Mouse (Mus musculus) heart, embryonic 15.5 days (tissue): ENCODE data around the gene Itgam. TPM values are rescaled to one million over a fixed set of nuclear protein-coding genes. Genes with fewer than 3 reads are reported as not detected.
"Not testable (repeated sequence)": the region's sequence is repeated elsewhere in the genome, so short reads cannot be mapped to it uniquely, and the experiment has no call there.

ENCODE experiments used
- ATAC-seq: fragments of 200-750 bp; cut with Nextera tagmentation; replicated peaks from 2 replicates; pipeline ENCODE4 v1.8.0; 2017; ENCODE audit warnings: low read depth, moderate TSS enrichment; ENCODE audit not compliant: insufficient number of reproducible peaks, insufficient read depth, low FRiP score
- H3K27ac ChIP-seq: fragments of 300-500 bp; sonication (generic); 2 replicates; pipeline ENCODE4 v1.5.1; 2015; ENCODE audit warnings: mild to moderate bottlenecking, inconsistent platforms
- H3K27me3 ChIP-seq: fragments of 300-500 bp; sonication (generic); 2 replicates; pipeline ENCODE4 v1.6.1; 2015; ENCODE audit warnings: inconsistent platforms
- H3K36me3 ChIP-seq: fragments of 300-500 bp; sonication (generic); 2 replicates; pipeline ENCODE4 v1.6.1; 2015; ENCODE audit warnings: mild to moderate bottlenecking, inconsistent platforms
- H3K4me1 ChIP-seq: fragments of 300-500 bp; sonication (generic); replicated peaks from 2 replicates; pipeline ENCODE4 v1.6.1; 2015; ENCODE audit warnings: inconsistent platforms
- H3K4me2 ChIP-seq: fragments of 300-500 bp; sonication (generic); 2 replicates; pipeline ENCODE4 v1.6.1; 2015; ENCODE audit warnings: inconsistent platforms, mild to moderate bottlenecking, moderate library complexity
- H3K4me3 ChIP-seq: fragments of 300-500 bp; sonication (generic); 2 replicates; pipeline ENCODE4 v1.5.1; 2015; ENCODE audit warnings: mild to moderate bottlenecking, inconsistent platforms
- H3K9ac ChIP-seq: fragments of 300-500 bp; sonication (generic); 2 replicates; pipeline ENCODE4 v1.6.1; 2015; ENCODE audit warnings: mild to moderate bottlenecking, inconsistent platforms
- H3K9me3 ChIP-seq: fragments of 300-500 bp; sonication (generic); replicated peaks from 2 replicates; pipeline ENCODE4 v1.6.1; 2016; ENCODE audit warnings: inconsistent platforms
- WGBS: fragments of 180-500 bp; shearing (Covaris S2); methylation state at CpG from one replicate; pipeline ENCODE4 v1.1.7; 2015; ENCODE audit warnings: mixed read lengths; 5-methylcytosine and 5-hydroxymethylcytosine counted together
- polyA plus RNA-seq: library from polyadenylated mRNA; unstranded; fragments of >200 nt; fragmentation: Nextera tagmentation; extraction: Ambion mirVana; gene quantifications from 2 replicates; pipeline ENCODE4 v1.2.1, GENCODE M21; 2015

Gene Itgam
- polyA plus RNA-seq, 1 experiment from 2014 or later, result 0.69 TPM

- Histone ChIP-seq H3K36me3 (no peaks in the 10 kb centered on the region), H3K4me3 (no peak overlapping the region), H3K4me2 (no peak overlapping the region), H3K9me3 (no peaks in the 10 kb centered on the region), H3K9ac (no peak overlapping the region), H3K27me3 (no peaks in the 10 kb centered on the region), H3K4me1 (no peaks in the 10 kb centered on the region), H3K27ac (no peak overlapping the region)
- WGBS, result 73% methylated on average over 2 of the region's 2 CpGs
- ATAC-seq, result no peak
Measured at GRCm38 (mm10) chr7:128133596-128133995, 71.2 kb downstream of the Itgam start.

GRCm38 (mm10) chr7:128136927-128137326 is 74.5 kb downstream of the Itgam start:
- H3K9ac ChIP-seq, result no peak overlapping the region
- ATAC-seq, result no peak
- H3K9me3 ChIP-seq, result no peaks in the 10 kb centered on the region
- H3K4me2 ChIP-seq, result no peak overlapping the region
- no peak overlapping the region for H3K27ac ChIP-seq
- H3K4me3 ChIP-seq, result no peak overlapping the region
- H3K36me3 ChIP-seq, result no peaks in the 10 kb centered on the region
- no peaks in the 10 kb centered on the region for H3K27me3 ChIP-seq
- WGBS, result 40% methylated on average over 4 of the region's 4 CpGs
- H3K4me1 ChIP-seq, result no peaks in the 10 kb centered on the region

GRCm38 (mm10) chr7:128139611-128140010 is 77.2 kb downstream of the Itgam start:
- H3K4me3 ChIP-seq, result no peak overlapping the region
- H3K27ac ChIP-seq, result no peak overlapping the region
- 91% methylated on average over 6 of the region's 6 CpGs for WGBS
- no peaks in the 10 kb centered on the region for H3K9me3 ChIP-seq
- ATAC-seq, result no peak
- no peaks in the 10 kb centered on the region for H3K4me1 ChIP-seq
- no peak overlapping the region for H3K9ac ChIP-seq
- H3K4me2 ChIP-seq, result no peak overlapping the region
- H3K27me3 ChIP-seq, result no peaks in the 10 kb centered on the region
- H3K36me3 ChIP-seq, result no peaks in the 10 kb centered on the region

- H3K9ac ChIP-seq, result no peak overlapping the region
- H3K9me3 ChIP-seq, result no peaks in the 10 kb centered on the region
- H3K4me1 ChIP-seq, result no peaks in the 10 kb centered on the region
- 88% methylated on average over 8 of the region's 8 CpGs for WGBS
- no peak overlapping the region for H3K4me2 ChIP-seq
- no peak overlapping the region for H3K27ac ChIP-seq
- no peak overlapping the region for H3K4me3 ChIP-seq
- 0 out of 2 replicates have a peak, but pooled peaks cover 3% of the 10 kb centered on the region for H3K27me3 ChIP-seq
- H3K36me3 ChIP-seq, result no peaks in the 10 kb centered on the region
- no peak for ATAC-seq
Measured at GRCm38 (mm10) chr7:128150970-128151369, 88.5 kb downstream of the Itgam start.

GRCm38 (mm10) chr7:128154076-128154475 is 91.6 kb downstream of the Itgam start, which contains the start of gene Itgad:
Gene Itgad, plus strand, starts transcription at chr7:128154376.
- ATAC-seq, result no peak
- peak within 1 kb of the TSS; percentile 19; the same call in 1 of the 2 replicates for H3K4me3 ChIP-seq
- no peaks in the 10 kb centered on the region for H3K4me1 ChIP-seq
- H3K4me2 ChIP-seq, result peak within 1 kb of the TSS; percentile 53
- H3K27ac ChIP-seq, result no peak within 1 kb of the TSS
- WGBS, result 86% methylated on average over 21 of the region's 21 CpGs
- no peaks in the 10 kb centered on the region for H3K36me3 ChIP-seq
- no peak within 1 kb of the TSS for H3K9ac ChIP-seq
- no peaks in the 10 kb centered on the region for H3K9me3 ChIP-seq
- 0 out of 2 replicates have a peak, but pooled peaks cover 3% of the 10 kb centered on the region for H3K27me3 ChIP-seq

- H3K4me2 ChIP-seq, result peak overlapping the region; percentile 53
- ATAC-seq, result no peak
- 29% methylated on average over 10 of the region's 10 CpGs for WGBS
- no peaks in the 10 kb centered on the region for H3K9me3 ChIP-seq
- 0 out of 2 replicates have a peak, but pooled peaks cover under 1% of the 10 kb centered on the region for H3K27me3 ChIP-seq
- H3K27ac ChIP-seq, result no peak overlapping the region
- no peaks in the 10 kb centered on the region for H3K4me1 ChIP-seq
- H3K36me3 ChIP-seq, result no peaks in the 10 kb centered on the region
- H3K9ac ChIP-seq, result no peak overlapping the region
- H3K4me3 ChIP-seq, result peak overlapping the region; percentile 19; the same call in 1 of the 2 replicates
Measured at GRCm38 (mm10) chr7:128154924-128155323, 92.5 kb downstream of the Itgam start.

GRCm38 (mm10) chr7:128158688-128159354 is 96.4 kb downstream of the Itgam start:
- not testable (repeated sequence) for H3K4me3 ChIP-seq, H3K36me3 ChIP-seq, H3K27ac ChIP-seq, H3K27me3 ChIP-seq, ATAC-seq, H3K9ac ChIP-seq, H3K4me1 ChIP-seq, H3K4me2 ChIP-seq, H3K9me3 ChIP-seq
- 68% methylated on average over 8 of the region's 8 CpGs for WGBS

GRCm38 (mm10) chr7:128164001-128164400 is 101.6 kb downstream of the Itgam start:
- Histone ChIP-seq H3K27me3 (no peaks in the 10 kb centered on the region), H3K4me2 (no peak overlapping the region), H3K4me1 (no peaks in the 10 kb centered on the region), H3K4me3 (no peak overlapping the region), H3K27ac (no peak overlapping the region), H3K36me3 (no peaks in the 10 kb centered on the region), H3K9ac (no peak overlapping the region), H3K9me3 (no peaks in the 10 kb centered on the region)
- no peak for ATAC-seq
- 90% methylated on average over 4 of the region's 4 CpGs for WGBS

- Histone ChIP-seq H3K9ac (no peak overlapping the region), H3K27ac (no peak overlapping the region), H3K9me3 (no peaks in the 10 kb centered on the region), H3K36me3 (no peaks in the 10 kb centered on the region), H3K4me3 (no peak overlapping the region), H3K4me2 (no peak overlapping the region), H3K27me3 (no peaks in the 10 kb centered on the region), H3K4me1 (no peaks in the 10 kb centered on the region)
- 77% methylated on average over 7 of the region's 7 CpGs for WGBS
- ATAC-seq, result no peak
Measured at GRCm38 (mm10) chr7:128166391-128166790, 104.0 kb downstream of the Itgam start.

Other genes with a start within 250 kb of the Itgam start
- gene Stx4a, start 238.3 kb upstream of the Itgam start, polyA plus RNA-seq, result 50.5 and 51.0 TPM in 2 replicates
- gene Stx1b, start 238.1 kb upstream of the Itgam start, polyA plus RNA-seq, result 1.4 and 2.1 TPM in 2 replicates
- gene Zfp646, start 186.4 kb upstream of the Itgam start, polyA plus RNA-seq, result 5.3 and 7.0 TPM in 2 replicates
- 7.9 and 11.1 TPM in 2 replicates for gene Zfp668, start 185.8 kb upstream of the Itgam start, polyA plus RNA-seq
- 1.2 and 1.7 TPM in 2 replicates for gene Prss53, start 171.7 kb upstream of the Itgam start, polyA plus RNA-seq
- not detected in 2 replicates for gene Gm21974, start 167.2 kb upstream of the Itgam start, polyA plus RNA-seq
- 95.9 and 126 TPM in 2 replicates for gene Vkorc1, start 167.0 kb upstream of the Itgam start, polyA plus RNA-seq
- gene Bckdk, start 158.6 kb upstream of the Itgam start, polyA plus RNA-seq, result 122 and 145 TPM in 2 replicates
- gene Kat8, start 150.1 kb upstream of the Itgam start, polyA plus RNA-seq, result 23.5 and 27.6 TPM in 2 replicates
- 1.9 and 6.0 TPM in 2 replicates for gene Prss8, start 132.5 kb upstream of the Itgam start, polyA plus RNA-seq
- 7.9 and 10.0 TPM in 2 replicates for gene Prss36, start 115.9 kb upstream of the Itgam start, polyA plus RNA-seq
- 254 and 307 TPM in 2 replicates for gene Fus, start 95.2 kb upstream of the Itgam start, polyA plus RNA-seq
- gene Pycard, start 68.8 kb upstream of the Itgam start, polyA plus RNA-seq, result 42.8 and 56.1 TPM in 2 replicates
- 0.77 and 1.1 TPM in 2 replicates for gene Trim72, start 58.7 kb upstream of the Itgam start, polyA plus RNA-seq
- gene Gm49368, start within 50 bp of the Itgam start, polyA plus RNA-seq, result not detected in 2 replicates
- 0.14 and 0.61 TPM in 2 replicates for gene Itgax, start 66.9 kb downstream of the Itgam start, polyA plus RNA-seq
- gene Itgad, start 91.7 kb downstream of the Itgam start, polyA plus RNA-seq, result 0.20 TPM in 2 replicates
- 718 and 1,101 TPM in 2 replicates for gene Cox6a2, start 143.7 kb downstream of the Itgam start, polyA plus RNA-seq
- 11.5 and 14.9 TPM in 2 replicates for gene Armc5, start 174.7 kb downstream of the Itgam start, polyA plus RNA-seq
- 5.8 and 6.1 TPM in 2 replicates for gene 9130023H24Rik, start 175.4 kb downstream of the Itgam start, polyA plus RNA-seq
- gene Tgfb1i1, start 184.2 kb downstream of the Itgam start, polyA plus RNA-seq, result 160 and 174 TPM in 2 replicates
- gene Slc5a2, start 203.0 kb downstream of the Itgam start, polyA plus RNA-seq, result not detected in 2 replicates
- 12.6 and 18.1 TPM in 2 replicates for gene BC017158, start 235.5 kb downstream of the Itgam start, polyA plus RNA-seq